In genomic region chr10:43918696-43919608, GRCm38 (mm10) we compare ENCODE assay signal across 8 mouse cellular contexts. TPM values are rescaled to one million over a fixed set of nuclear protein-coding genes. Genes with fewer than 3 reads are reported as not detected.
DNase-seq lines count a peak whose midpoint lies in the region; ATAC-seq lines count a peak whose summit lies in the region.

No protein-coding gene starts in this region.

- H3K9ac ChIP-seq in intestine, embryonic 14.5 days (ENCODE audit: low read length) = no peak overlapping the region
- no peak overlapping the region for H3K9ac ChIP-seq in intestine, embryonic 16.5 days (ENCODE audit: low read depth, low read length)
- no peak overlapping the region for H3K9ac ChIP-seq in intestine, embryonic 15.5 days
- H3K9ac ChIP-seq in limb, embryonic 11.5 days (ENCODE audit: low read length) = no peak overlapping the region

- no peaks in the 10 kb centered on the region for H3K27me3 ChIP-seq in intestine, embryonic 14.5 days (replicated peaks; ENCODE audit: control insufficient read depth, insufficient read depth, low read length)
- H3K27me3 ChIP-seq in intestine, embryonic 16.5 days (replicated peaks; ENCODE audit: control insufficient read depth, insufficient read depth, low read length) = no peaks in the 10 kb centered on the region
- H3K27me3 ChIP-seq in intestine, embryonic 15.5 days (replicated peaks) = no peaks in the 10 kb centered on the region
- no peaks in the 10 kb centered on the region for H3K27me3 ChIP-seq in limb, embryonic 11.5 days (ENCODE audit: control insufficient read depth, insufficient read depth, low read length)

- ATAC-seq in intestine, embryonic 14.5 days (replicated peaks; ENCODE audit: low FRiP score, low TSS enrichment, low read depth) = 0 out of 2 replicates have a peak, but pooled peaks have one; percentile 36
- ATAC-seq in intestine, embryonic 16.5 days = no peak; the same call in 1 of the 2 replicates
- 0 out of 2 replicates have a peak, but pooled peaks have one; percentile 43 for ATAC-seq in intestine, embryonic 15.5 days
- ATAC-seq in limb, embryonic 11.5 days (ENCODE audit: insufficient number of reproducible peaks, low FRiP score, low TSS enrichment, low read depth) = no peak
- ATAC-seq in monocyte, adult 5-6 weeks (replicated peaks; ENCODE audit: insufficient number of reproducible peaks, low FRiP score, low TSS enrichment, poor library complexity, severe bottlenecking) = peak; percentile 89

- peak; percentile 95 for DNase-seq in intestine, embryonic 14.5 days (ENCODE audit: low spot score)
- peak; percentile 72 to 85 for DNase-seq in cerebellum, postnatal 25 days
- peak; percentile 82 to 85 for DNase-seq in frontal cortex, postnatal 36 days (ENCODE audit: low spot score in 2 of 2)
- DNase-seq in limb, embryonic 11.5 days (ENCODE audit: low spot score) = peak; percentile 92
- peak; percentile 78 to 90 for DNase-seq in spleen, postnatal 14 days (ENCODE audit: low spot score in 2 of 2)

- no peak overlapping the region for H3K4me2 ChIP-seq in intestine, embryonic 14.5 days (ENCODE audit: low read length)
- H3K4me2 ChIP-seq in intestine, embryonic 16.5 days (ENCODE audit: low read depth, low read length) = no peak overlapping the region
- no peak overlapping the region for H3K4me2 ChIP-seq in intestine, embryonic 15.5 days (replicated peaks)
- H3K4me2 ChIP-seq in limb, embryonic 11.5 days (ENCODE audit: low read depth, severe bottlenecking) = no peak overlapping the region

- no peaks in the 10 kb centered on the region for H3K36me3 ChIP-seq in intestine, embryonic 14.5 days (ENCODE audit: control insufficient read depth, insufficient read depth, low read length)
- no peaks in the 10 kb centered on the region for H3K36me3 ChIP-seq in intestine, embryonic 16.5 days (ENCODE audit: control insufficient read depth, insufficient read depth, low read length)
- no peaks in the 10 kb centered on the region for H3K36me3 ChIP-seq in intestine, embryonic 15.5 days
- H3K36me3 ChIP-seq in limb, embryonic 11.5 days (ENCODE audit: control insufficient read depth, insufficient read depth, low read length) = no peaks in the 10 kb centered on the region

- H3K4me3 ChIP-seq in intestine, embryonic 14.5 days (ENCODE audit: low read depth, low read length) = no peak overlapping the region
- no peak overlapping the region for H3K4me3 ChIP-seq in intestine, embryonic 16.5 days (ENCODE audit: low read length)
- H3K4me3 ChIP-seq in intestine, embryonic 15.5 days (replicated peaks) = no peak overlapping the region
- H3K4me3 ChIP-seq in limb, embryonic 11.5 days (ENCODE audit: low read depth, low read length) = no peak overlapping the region

- peaks cover 6% of the 10 kb centered on the region; the same call in 1 of the 2 replicates for H3K4me1 ChIP-seq in intestine, embryonic 14.5 days (replicated peaks; ENCODE audit: control insufficient read depth, insufficient read depth, low read length)
- H3K4me1 ChIP-seq in intestine, embryonic 16.5 days (ENCODE audit: control insufficient read depth, insufficient read depth, low read length) = peaks cover 3% of the 10 kb centered on the region; the same call in 1 of the 2 replicates
- H3K4me1 ChIP-seq in intestine, embryonic 15.5 days (replicated peaks) = 0 out of 2 replicates have a peak, but pooled peaks cover 8% of the 10 kb centered on the region
- H3K4me1 ChIP-seq in limb, embryonic 11.5 days (ENCODE audit: control insufficient read depth, insufficient read depth, low read length) = no peaks in the 10 kb centered on the region

- 41% methylated on average over 17 of the region's 17 CpGs for WGBS in intestine, embryonic 14.5 days
- 43% methylated on average over 17 of the region's 17 CpGs for WGBS in intestine, embryonic 16.5 days
- 40% methylated on average over 17 of the region's 17 CpGs for WGBS in intestine, embryonic 15.5 days
- WGBS in limb, embryonic 11.5 days = 44% methylated on average over 17 of the region's 17 CpGs

- no peak overlapping the region for H3K27ac ChIP-seq in intestine, embryonic 14.5 days (ENCODE audit: low read depth)
- no peak overlapping the region for H3K27ac ChIP-seq in intestine, embryonic 16.5 days (ENCODE audit: low read length)
- H3K27ac ChIP-seq in intestine, embryonic 15.5 days = no peak overlapping the region
- no peak overlapping the region for H3K27ac ChIP-seq in limb, embryonic 11.5 days (replicated peaks; ENCODE audit: low read depth, low read length)

- H3K9me3 ChIP-seq in intestine, embryonic 14.5 days (ENCODE audit: control insufficient read depth, low read length) = no peaks in the 10 kb centered on the region
- no peaks in the 10 kb centered on the region for H3K9me3 ChIP-seq in intestine, embryonic 16.5 days (ENCODE audit: control insufficient read depth, low read length)
- H3K9me3 ChIP-seq in intestine, embryonic 15.5 days = no peaks in the 10 kb centered on the region
- H3K9me3 ChIP-seq in limb, embryonic 11.5 days (ENCODE audit: control insufficient read depth, low read length) = no peaks in the 10 kb centered on the region

RNA-seq across cellular contexts. Expression of gene Rtn4ip1, which starts 17.3 kb away (rescaled TPM):
- polyA plus RNA-seq in intestine, embryonic 14.5 days (2014; fragmentation: Nextera tagmentation; extraction: Ambion mirVana) = 14.4 and 15.0 TPM in 2 replicates
- polyA plus RNA-seq in intestine, embryonic 16.5 days (2015; fragmentation: Nextera tagmentation; extraction: Ambion mirVana) = 18.6 and 19.4 TPM in 2 replicates
- polyA plus RNA-seq in intestine, embryonic 15.5 days (2015; fragmentation: Nextera tagmentation; extraction: Ambion mirVana) = 16.6 and 18.5 TPM in 2 replicates
- polyA plus RNA-seq in limb, embryonic 11.5 days (2014; fragmentation: Nextera tagmentation; extraction: Ambion mirVana) = 19.1 and 20.0 TPM in 2 replicates
- 10.5 to 16.7 TPM (median 11.8 TPM) in 3 replicates for total RNA-seq in monocyte, adult 5-6 weeks (2017)

RNA-seq across cellular contexts. Expression of gene Qrsl1, which starts 17.4 kb away (rescaled TPM):
- polyA plus RNA-seq in intestine, embryonic 14.5 days (2014; fragmentation: Nextera tagmentation; extraction: Ambion mirVana) = 23.1 and 24.4 TPM in 2 replicates
- 15.4 and 19.2 TPM in 2 replicates for polyA plus RNA-seq in intestine, embryonic 16.5 days (2015; fragmentation: Nextera tagmentation; extraction: Ambion mirVana)
- polyA plus RNA-seq in intestine, embryonic 15.5 days (2015; fragmentation: Nextera tagmentation; extraction: Ambion mirVana) = 18.9 TPM in 2 replicates
- 30.4 and 31.6 TPM in 2 replicates for polyA plus RNA-seq in limb, embryonic 11.5 days (2014; fragmentation: Nextera tagmentation; extraction: Ambion mirVana)
- total RNA-seq in monocyte, adult 5-6 weeks (2017) = 6.5 to 16.7 TPM (median 11.3 TPM) in 3 replicates

Comparison
In these comparisons a context has a peak if more than half of its experiments do, and no peak if none do; other contexts are left out.
1. ATAC-seq: peak in intestine, embryonic 14.5 days (single experiment), intestine, embryonic 15.5 days (single experiment) and monocyte, adult 5-6 weeks (single experiment); none in intestine, embryonic 16.5 days (single experiment) and limb, embryonic 11.5 days (single experiment).
2. Peak in every context shown above with its lines, with median percentiles within 50 percentile points of each other: DNase-seq.